Mouse (Mus musculus) small intestine, adult 2 months (tissue): ENCODE measurements around the gene Tgfbrap1. TPM values are rescaled to one million over a fixed set of nuclear protein-coding genes. Genes with fewer than 3 reads are reported as not detected.

Source experiments
- H3K27ac ChIP-seq: fragments of 200-500 bp; 2 replicates; pipeline ENCODE4 v1.5.1; 2012; ENCODE audit warnings: low read depth, low read length, control low read depth, inconsistent platforms; ENCODE audit not compliant: insufficient read depth
- H3K27me3 ChIP-seq: fragments of 200-500 bp; 2 replicates; pipeline ENCODE4 v1.6.1; 2012; ENCODE audit warnings: mild to moderate bottlenecking, moderate library complexity, low read length, inconsistent platforms; ENCODE audit not compliant: control insufficient read depth, insufficient read depth
- H3K36me3 ChIP-seq: fragments of 200-500 bp; 2 replicates; pipeline ENCODE4 v1.6.1; 2012; ENCODE audit warnings: mild to moderate bottlenecking, low read length, control low read depth, inconsistent platforms; ENCODE audit not compliant: control insufficient read depth, insufficient read depth
- H3K4me1 ChIP-seq: fragments of 200-500 bp; 2 replicates; pipeline ENCODE4 v1.6.1; 2012; ENCODE audit warnings: low read length, inconsistent platforms, mixed read lengths; ENCODE audit not compliant: control insufficient read depth, insufficient read depth, insufficient read length
- H3K4me3 ChIP-seq: fragments of 200-500 bp; 2 replicates; pipeline ENCODE4 v1.5.1; 2012; ENCODE audit warnings: low read depth, mild to moderate bottlenecking, control low read depth, inconsistent platforms, low read length, moderate library complexity
- CTCF ChIP-seq: fragments of 200-500 bp; IDR thresholded peaks from 2 replicates; pipeline ENCODE4 v1.5.1; 2012; ENCODE audit warnings: low read depth, mild to moderate bottlenecking, control low read depth, inconsistent platforms, low read length, moderate library complexity, mixed read lengths; ENCODE audit not compliant: insufficient replicate concordance, insufficient read length; ENCODE audit errors: extremely low read depth
- POLR2A ChIP-seq: fragments of 200-500 bp; IDR thresholded peaks from 2 replicates; pipeline ENCODE4 v1.6.1; 2012; ENCODE audit warnings: low read depth, mild to moderate bottlenecking, control low read depth, inconsistent platforms, low read length, moderate library complexity
- WGBS: fragments of 180-500 bp; shearing (Covaris S2); methylation state at CpG from one replicate; pipeline ENCODE4 v1.1.7; 2018; 5-methylcytosine and 5-hydroxymethylcytosine counted together
- polyA plus RNA-seq: library from polyadenylated mRNA; depleted of rRNA; stranded (reverse); fragments of >200 nt; gene quantifications from 2 replicates; pipeline ENCODE4 v1.2.3, GENCODE M21; 2012; rRNA removed

Gene Tgfbrap1
- polyA plus RNA-seq, 1 experiment = 11.1 TPM

DNA sequence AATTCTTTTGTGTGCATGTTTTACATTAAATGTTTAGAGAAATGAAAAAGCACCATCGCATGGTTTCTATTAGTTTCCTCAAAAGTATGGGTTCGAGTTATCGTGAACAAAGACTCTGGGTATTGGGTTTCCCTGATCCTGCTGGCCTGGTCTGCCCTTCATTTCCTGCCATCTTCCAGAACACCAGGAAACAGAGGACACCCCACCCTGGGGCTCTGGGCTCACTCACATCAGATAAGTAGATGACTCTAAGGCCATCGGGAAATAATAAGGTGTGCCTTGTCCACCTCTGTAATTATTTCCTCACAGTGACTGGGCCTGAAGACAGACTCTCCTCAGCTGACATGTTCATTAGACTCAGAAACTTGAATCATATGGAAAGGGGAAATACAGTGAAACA, 88.0 kb downstream of the Tgfbrap1 start:
- H3K4me1 ChIP-seq = no peaks in the 10 kb centered on the region
- no peak overlapping the region for H3K27ac ChIP-seq
- TF ChIP-seq CTCF (no peak), POLR2A (no peak)
- no peak overlapping the region for H3K4me3 ChIP-seq
- WGBS = 88% methylated on average over 4 of the region's 4 CpGs
- no peaks in the 10 kb centered on the region for H3K27me3 ChIP-seq
- no peaks in the 10 kb centered on the region for H3K36me3 ChIP-seq

- TF ChIP-seq CTCF (no peak), POLR2A (no peak)
Measured at GRCm38 (mm10) chr1:43006524-43006923, 91.9 kb downstream of the Tgfbrap1 start.

DNA sequence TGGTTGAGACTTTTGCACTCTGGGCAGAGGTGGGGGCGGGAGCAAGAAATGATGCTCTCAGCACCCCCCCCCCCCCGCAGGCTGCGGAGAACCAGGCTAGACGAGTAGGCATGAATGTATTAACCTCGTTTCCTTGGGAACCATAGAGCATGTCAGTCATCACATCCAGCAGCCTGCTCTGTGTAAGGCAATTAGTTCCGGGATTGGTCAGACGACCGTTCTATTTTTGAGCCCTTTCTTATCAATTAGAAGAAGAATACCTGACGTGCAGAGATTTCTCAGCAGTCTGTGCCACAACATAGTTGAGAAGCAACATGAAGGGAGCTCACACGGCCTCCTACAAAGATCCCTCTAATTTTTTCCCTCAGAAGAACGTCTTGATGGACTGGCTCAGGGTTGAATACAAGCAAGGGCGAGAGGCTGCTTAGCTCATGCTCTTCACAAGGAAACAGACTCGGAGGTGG, 92.4 kb downstream of the Tgfbrap1 start:
- no peaks in the 10 kb centered on the region for H3K36me3 ChIP-seq
- TF ChIP-seq POLR2A (no peak), CTCF (no peak)
- no peaks in the 10 kb centered on the region for H3K27me3 ChIP-seq
- no peaks in the 10 kb centered on the region for H3K4me1 ChIP-seq
- H3K4me3 ChIP-seq = no peak overlapping the region
- 61% methylated on average over 13 of the region's 13 CpGs for WGBS
- no peak overlapping the region for H3K27ac ChIP-seq

More at GRCm38 (mm10) chr1:43006524-43006923, 91.9 kb downstream of the Tgfbrap1 start:
- no peak overlapping the region for H3K27ac ChIP-seq
- H3K27me3 ChIP-seq = no peaks in the 10 kb centered on the region
- no peak overlapping the region for H3K4me3 ChIP-seq
- H3K4me1 ChIP-seq = no peaks in the 10 kb centered on the region
- WGBS = 72% methylated on average over 4 of the region's 4 CpGs
- H3K36me3 ChIP-seq = no peaks in the 10 kb centered on the region

Other genes with a start within 250 kb of the Tgfbrap1 start
- 8.4 and 16.2 TPM in 2 replicates for gene Mrps9, start 247.4 kb downstream of the Tgfbrap1 start, polyA plus RNA-seq
- gene Gpr45, start 145.8 kb downstream of the Tgfbrap1 start, polyA plus RNA-seq = 0.09 and 0.48 TPM in 2 replicates
- 0.86 and 1.6 TPM in 2 replicates for gene AI597479, start 73 bp upstream of the Tgfbrap1 start, polyA plus RNA-seq
- gene Fhl2, start 98.3 kb upstream of the Tgfbrap1 start, polyA plus RNA-seq = 33.4 and 56.9 TPM in 2 replicates